Mouse (Mus musculus) neutrophil, adult 65 days (primary cell): Measurements from ENCODE around the gene Stil. TPM values are rescaled to one million over a fixed set of nuclear protein-coding genes. Genes with fewer than 3 reads are reported as not detected.

Source experiments
- total RNA-seq: library from RNA; stranded (reverse); gene quantifications from 2 replicates; pipeline ENCODE4 v1.2.4, GENCODE M21; 2023

Gene Stil
- total RNA-seq: 24.6 and 31.6 TPM in 2 replicates

DNA sequence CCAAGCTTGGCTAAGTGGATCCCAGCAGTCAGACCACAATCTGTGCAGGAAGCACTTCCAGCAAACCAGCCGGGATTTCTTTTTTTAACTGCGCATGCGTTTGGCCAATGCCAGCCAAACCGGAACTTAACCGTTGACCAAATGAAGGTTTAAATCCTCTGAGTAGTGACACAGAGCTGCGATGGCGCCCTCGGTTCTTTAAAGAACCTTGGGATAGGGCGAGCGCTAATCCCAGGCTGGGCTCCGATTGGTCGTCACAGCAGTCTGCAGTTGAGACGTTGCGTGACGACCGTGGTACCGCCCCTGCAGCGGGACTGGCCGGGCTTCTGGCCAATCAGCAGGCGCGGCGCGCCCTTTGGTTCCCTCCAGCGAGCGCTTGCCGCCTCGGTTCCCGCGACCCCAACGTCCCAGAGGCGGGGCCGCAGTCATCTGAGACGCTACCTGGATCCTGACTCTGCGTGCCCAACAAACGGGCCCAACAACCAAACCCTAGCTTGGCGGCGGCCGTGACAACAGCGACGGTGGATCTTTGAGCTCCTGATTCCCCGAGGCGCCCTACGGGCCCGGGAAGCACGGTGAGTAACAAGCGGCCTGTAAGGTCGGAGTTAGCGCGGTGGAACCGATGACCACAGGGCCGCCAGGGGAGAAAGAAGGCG lies at the start of gene Stil:
TSS of gene Stil (plus strand) at position 387 of the 656 bp plus-strand sequence.

DNA sequence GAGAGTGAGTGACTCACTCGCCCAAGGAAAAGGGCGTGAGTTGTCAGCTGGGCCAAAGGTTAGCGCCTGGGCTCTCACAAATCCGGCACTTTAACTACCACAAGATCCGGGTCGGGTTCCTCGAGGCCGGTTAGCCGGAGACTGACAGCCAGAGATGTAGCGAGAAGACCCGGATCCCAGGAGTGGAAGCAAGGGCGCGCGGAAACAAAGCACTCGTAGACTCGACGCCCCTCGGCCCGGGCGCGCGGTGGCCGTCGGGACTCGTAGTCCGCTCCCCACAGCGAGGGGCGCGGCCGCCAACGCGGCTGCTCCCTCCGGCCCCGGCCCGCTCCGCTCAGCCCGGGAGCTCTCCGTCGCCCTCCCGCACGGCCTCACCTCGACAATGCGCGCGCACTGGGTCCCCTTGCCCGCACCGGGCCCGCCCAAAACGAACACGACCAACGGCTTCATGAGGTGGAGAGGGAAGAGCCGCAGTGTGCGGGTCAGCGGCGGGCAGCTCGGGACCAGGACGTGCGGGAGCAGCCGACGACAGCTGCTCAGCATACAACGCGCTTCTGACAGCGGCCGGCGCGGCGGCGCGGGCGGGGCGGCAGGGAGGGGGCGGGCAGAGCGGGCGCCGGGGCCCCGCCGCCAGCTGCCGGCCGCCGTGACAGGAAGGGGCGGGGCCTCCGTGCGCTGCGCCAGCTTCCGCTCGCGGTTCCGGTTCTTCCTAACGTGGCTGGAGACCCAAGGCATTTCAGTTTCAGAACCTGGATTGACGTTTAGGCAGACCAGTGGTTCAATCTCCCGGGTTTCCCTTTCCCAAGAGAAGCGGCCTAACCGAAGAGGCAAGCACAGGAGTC lies 13.1 kb upstream of the Stil start, which contains the start of gene Cmpk1:
TSS of gene Cmpk1 (minus strand) at position 651 of the 842 bp plus-strand sequence.

DNA sequence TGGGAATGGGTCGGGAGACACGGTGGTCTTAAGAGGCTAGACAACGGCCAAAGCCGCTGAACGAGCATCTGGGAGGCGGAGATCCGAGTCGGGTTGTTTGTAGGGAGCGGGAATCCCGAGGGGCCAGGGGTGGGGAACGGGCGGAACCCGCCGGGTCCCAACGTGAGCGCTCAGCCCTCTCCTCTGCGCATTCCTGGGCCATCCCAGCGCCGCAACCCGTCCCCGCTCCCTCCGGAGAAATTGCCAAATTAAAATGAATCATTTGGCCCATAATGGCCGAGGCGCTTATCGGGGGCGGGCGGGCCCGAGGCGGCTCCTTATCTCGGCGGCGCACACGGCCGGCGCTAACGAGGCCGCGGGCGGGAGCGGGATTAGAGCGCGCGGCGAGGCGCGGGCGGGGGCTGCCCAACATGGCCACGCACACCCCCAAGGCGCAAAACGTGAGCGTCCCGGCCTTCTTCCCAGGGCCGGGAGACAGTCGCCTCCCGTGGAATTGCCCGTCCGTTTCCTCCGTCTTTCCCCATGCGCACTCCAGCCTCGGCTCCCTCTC lies 56.5 kb downstream of the Stil start, which contains the start of gene Tal1:
TSS of gene Tal1 (plus strand) at position 56 of the 550 bp plus-strand sequence.

DNA sequence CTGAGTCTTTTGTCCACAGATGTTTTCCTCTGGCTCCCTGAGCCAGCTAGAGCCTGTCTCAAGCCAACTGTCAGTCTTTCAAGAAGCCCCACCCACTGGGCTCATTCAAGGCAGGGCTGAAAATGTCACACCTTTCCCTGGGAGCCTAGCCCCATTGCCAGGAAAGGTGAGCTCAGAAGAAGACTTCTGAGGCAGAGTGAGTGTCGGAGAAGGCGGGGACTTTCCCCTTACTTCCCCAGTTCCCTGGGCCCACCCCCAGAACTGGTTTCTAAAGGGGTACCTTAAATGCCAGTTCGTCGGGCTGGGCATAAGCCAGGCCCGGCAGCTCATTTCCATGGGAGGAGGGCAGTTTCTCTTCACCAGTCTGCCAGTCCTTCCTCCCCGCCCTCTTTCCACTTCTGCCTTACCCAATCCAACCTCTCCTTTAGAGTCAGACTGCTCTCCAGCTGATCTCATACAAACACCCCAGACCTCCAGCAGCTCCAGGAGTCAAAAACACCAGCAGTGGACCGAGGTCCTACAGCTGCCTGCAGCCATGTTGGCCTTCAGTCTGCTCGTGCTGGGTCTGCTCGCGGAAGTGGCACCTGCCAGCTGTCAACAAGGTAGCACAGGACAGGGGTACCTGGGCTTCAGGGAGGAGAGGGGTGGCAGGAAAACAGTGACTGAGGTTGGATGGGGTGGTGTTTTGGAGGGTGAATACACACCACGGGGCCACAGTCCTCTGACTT lies 88.8 kb downstream of the Stil start, which contains the start of gene Pdzk1ip1:
TSS of gene Pdzk1ip1 (plus strand) at position 98 of the 728 bp plus-strand sequence.

Other genes starting within 250 kb of the Stil start
- gene Gm12830, start 178.4 kb upstream of the Stil start, total RNA-seq: not detected in 2 replicates
- gene Foxd2, start 91.3 kb upstream of the Stil start, total RNA-seq: 0.29 and 0.57 TPM in 2 replicates
- gene Foxe3, start 74.1 kb upstream of the Stil start, total RNA-seq: not detected in 2 replicates
- 51.8 and 54.8 TPM in 2 replicates for gene Cmpk1, start 12.9 kb upstream of the Stil start, total RNA-seq
- gene Tal1, start 56.3 kb downstream of the Stil start, total RNA-seq: 1.2 and 1.5 TPM in 2 replicates
- 1.0 TPM in 1 of 2 replicates, not detected in the other for gene Pdzk1ip1, start 88.5 kb downstream of the Stil start, total RNA-seq
- gene Cyp4x1, start 134.1 kb downstream of the Stil start, total RNA-seq: not detected in 2 replicates
- gene Cyp4a29, start 241.9 kb downstream of the Stil start, total RNA-seq: not detected in 2 replicates